Mouse (Mus musculus): ENCODE results near the gene 1700016K19Rik. TPM values are rescaled to one million over a fixed set of nuclear protein-coding genes. Genes with fewer than 3 reads are reported as not detected.

The 1700016K19Rik gene
- 0.38 and 0.74 TPM in 2 replicates for polyA plus RNA-seq (2012; rRNA removed)

DNA sequence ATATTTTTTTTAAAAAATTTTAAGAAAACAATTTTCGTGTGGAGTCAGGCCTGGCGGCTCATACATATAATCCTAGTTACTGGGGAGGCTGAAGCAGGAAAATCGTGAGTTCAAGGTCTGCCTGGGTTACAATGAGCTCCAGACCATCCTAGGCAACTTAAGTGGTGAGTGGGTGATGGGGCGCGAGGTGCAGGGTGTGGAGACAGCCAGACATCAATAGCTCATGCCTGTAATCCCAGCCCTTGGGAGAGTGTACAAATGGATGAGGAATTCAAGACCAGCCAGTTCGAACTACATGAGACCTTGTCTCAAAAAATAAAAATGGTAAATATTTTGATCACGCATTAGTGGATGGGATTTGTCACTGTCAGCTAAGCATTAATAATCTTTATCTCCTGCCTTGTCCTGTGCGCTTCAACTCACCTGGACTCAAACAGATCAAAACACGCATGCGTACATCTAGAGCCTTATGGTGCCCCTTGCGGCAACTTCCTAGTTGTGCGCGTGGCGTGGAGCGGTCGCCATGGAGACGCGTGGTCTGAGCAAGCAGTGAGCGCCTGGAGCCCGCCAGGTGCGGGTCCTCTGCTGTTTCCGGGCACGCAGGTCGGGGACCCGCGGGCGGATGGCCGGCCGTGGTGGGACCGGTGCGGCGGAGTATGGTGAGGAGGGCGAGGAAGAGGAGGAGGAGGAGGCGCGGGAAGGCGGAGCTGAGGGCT, at the start of gene 1700016K19Rik:
TSS of gene 1700016K19Rik (plus strand) at position 473 of the 716 bp plus-strand sequence.
- 14% methylated on average over 35 of the region's 36 CpGs for WGBS
- no peak within 1 kb of the TSS for H3K27ac ChIP-seq (ENCODE audit: control insufficient read depth, insufficient read depth, low read length)
- H3K4me1 ChIP-seq (replicated peaks; ENCODE audit: control insufficient read depth, insufficient read depth, low read length) = peaks cover 6% of the 10 kb centered on the region
- peak within 1 kb of the TSS; percentile 19 for H3K4me3 ChIP-seq (ENCODE audit: control insufficient read depth, insufficient read depth, low read length)
- no peaks in the 10 kb centered on the region for H3K27me3 ChIP-seq (ENCODE audit: control insufficient read depth, insufficient read depth, low read length)
- TF ChIP-seq POLR2A (IDR thresholded peaks at IDR 0.05; ENCODE audit: control insufficient read depth, extremely low read depth, insufficient read depth, low read length, poor library complexity) = no peak
- peak; percentile 63; the same call in 1 of the 2 replicates for TF ChIP-seq CTCF (IDR thresholded peaks at IDR 0.05; ENCODE audit: borderline replicate concordance, control insufficient read depth, extremely low read depth, insufficient read depth, low read length, poor library complexity)
- H3K36me3 ChIP-seq (ENCODE audit: control insufficient read depth, insufficient read depth, low read length) = no peaks in the 10 kb centered on the region
- peak; percentile 86 for DNase-seq

- WGBS = 96% methylated on average over 3 of the region's 3 CpGs
- H3K27me3 ChIP-seq (ENCODE audit: control insufficient read depth, insufficient read depth, low read length) = no peaks in the 10 kb centered on the region
Observed at GRCm38 (mm10) chr11:75950459-75950858, 49.3 kb upstream of the 1700016K19Rik start.

DNA sequence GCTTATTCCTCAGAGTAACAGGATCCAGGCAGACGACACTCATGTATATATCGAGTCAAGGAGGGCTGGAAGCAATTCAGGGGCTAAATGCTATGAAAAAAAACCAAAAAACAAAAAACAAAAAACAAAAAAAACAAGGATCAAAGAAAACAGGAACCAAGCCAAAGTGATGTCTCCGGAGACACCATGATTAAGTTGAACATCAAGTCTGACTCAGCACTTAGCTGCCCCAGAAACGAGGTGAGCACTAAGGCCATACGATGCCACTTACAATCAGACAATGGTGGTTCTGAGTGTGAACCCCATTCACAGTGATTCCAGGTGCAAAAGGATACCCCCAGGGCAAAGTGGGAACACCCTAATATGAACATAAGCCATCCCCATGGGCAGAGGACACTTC, 47.8 kb upstream of the 1700016K19Rik start:
- WGBS = 77% methylated on average over 5 of the region's 5 CpGs
- TF ChIP-seq POLR2A (IDR thresholded peaks at IDR 0.05; ENCODE audit: control insufficient read depth, extremely low read depth, insufficient read depth, low read length, poor library complexity) = no peak
- no peak for TF ChIP-seq CTCF (IDR thresholded peaks at IDR 0.05; ENCODE audit: borderline replicate concordance, control insufficient read depth, extremely low read depth, insufficient read depth, low read length, poor library complexity)
- H3K27me3 ChIP-seq (ENCODE audit: control insufficient read depth, insufficient read depth, low read length) = no peaks in the 10 kb centered on the region
- no peaks in the 10 kb centered on the region for H3K36me3 ChIP-seq (ENCODE audit: control insufficient read depth, insufficient read depth, low read length)
- no peak overlapping the region for H3K4me3 ChIP-seq (ENCODE audit: control insufficient read depth, insufficient read depth, low read length)
- peaks cover 8% of the 10 kb centered on the region for H3K4me1 ChIP-seq (replicated peaks; ENCODE audit: control insufficient read depth, insufficient read depth, low read length)
- DNase-seq = no peak
- H3K27ac ChIP-seq (ENCODE audit: control insufficient read depth, insufficient read depth, low read length) = no peak overlapping the region

More at GRCm38 (mm10) chr11:75950459-75950858, 49.3 kb upstream of the 1700016K19Rik start:
- H3K27ac ChIP-seq (ENCODE audit: control insufficient read depth, insufficient read depth, low read length) = no peak overlapping the region
- H3K4me3 ChIP-seq (ENCODE audit: control insufficient read depth, insufficient read depth, low read length) = no peak overlapping the region
- no peak for TF ChIP-seq POLR2A (IDR thresholded peaks at IDR 0.05; ENCODE audit: control insufficient read depth, extremely low read depth, insufficient read depth, low read length, poor library complexity)
- TF ChIP-seq CTCF (IDR thresholded peaks at IDR 0.05; ENCODE audit: borderline replicate concordance, control insufficient read depth, extremely low read depth, insufficient read depth, low read length, poor library complexity) = no peak
- peaks cover 18% of the 10 kb centered on the region for H3K4me1 ChIP-seq (replicated peaks; ENCODE audit: control insufficient read depth, insufficient read depth, low read length)
- DNase-seq = no peak
- no peaks in the 10 kb centered on the region for H3K36me3 ChIP-seq (ENCODE audit: control insufficient read depth, insufficient read depth, low read length)

DNA sequence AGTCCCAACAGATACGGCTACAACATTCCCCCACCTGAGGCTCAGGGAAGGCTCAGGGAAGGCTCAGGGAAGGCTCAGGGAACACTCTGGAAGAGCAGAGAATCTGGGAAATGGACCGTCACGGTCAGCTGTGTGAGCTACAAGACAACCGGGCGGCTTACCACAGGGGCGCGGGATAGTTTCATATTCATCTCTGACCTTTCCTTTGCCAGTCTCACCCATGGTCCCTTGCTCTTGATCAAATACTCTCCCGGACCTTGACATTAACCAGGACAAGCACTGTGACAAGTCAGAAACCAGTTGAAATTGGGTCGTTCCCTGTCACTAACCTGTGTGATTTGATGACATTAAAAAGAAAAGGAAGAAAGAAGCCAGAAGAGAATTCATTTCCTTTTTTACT, 44.8 kb upstream of the 1700016K19Rik start:
- Histone ChIP-seq H3K36me3 (ENCODE audit: control insufficient read depth, insufficient read depth, low read length) (no peaks in the 10 kb centered on the region), H3K27ac (ENCODE audit: control insufficient read depth, insufficient read depth, low read length) (no peak overlapping the region), H3K27me3 (ENCODE audit: control insufficient read depth, insufficient read depth, low read length) (no peaks in the 10 kb centered on the region), H3K4me1 (replicated peaks; ENCODE audit: control insufficient read depth, insufficient read depth, low read length) (peaks cover 6% of the 10 kb centered on the region), H3K4me3 (ENCODE audit: control insufficient read depth, insufficient read depth, low read length) (no peak overlapping the region)
- WGBS = 90% methylated on average over 9 of the region's 9 CpGs
- DNase-seq = no peak
- TF ChIP-seq POLR2A (IDR thresholded peaks at IDR 0.05; ENCODE audit: control insufficient read depth, extremely low read depth, insufficient read depth, low read length, poor library complexity) (no peak), CTCF (IDR thresholded peaks at IDR 0.05; ENCODE audit: borderline replicate concordance, control insufficient read depth, extremely low read depth, insufficient read depth, low read length, poor library complexity) (no peak)

GRCm38 (mm10) chr11:75956651-75957050, 43.1 kb upstream of the 1700016K19Rik start:
- no peak overlapping the region for H3K4me3 ChIP-seq (ENCODE audit: control insufficient read depth, insufficient read depth, low read length)
- H3K27ac ChIP-seq (ENCODE audit: control insufficient read depth, insufficient read depth, low read length) = no peak overlapping the region
- DNase-seq = no peak
- no peaks in the 10 kb centered on the region for H3K27me3 ChIP-seq (ENCODE audit: control insufficient read depth, insufficient read depth, low read length)
- WGBS = 7% methylated on average over 8 of the region's 8 CpGs
- no peak for TF ChIP-seq CTCF (IDR thresholded peaks at IDR 0.05; ENCODE audit: borderline replicate concordance, control insufficient read depth, extremely low read depth, insufficient read depth, low read length, poor library complexity)
- no peak for TF ChIP-seq POLR2A (IDR thresholded peaks at IDR 0.05; ENCODE audit: control insufficient read depth, extremely low read depth, insufficient read depth, low read length, poor library complexity)
- peaks cover 8% of the 10 kb centered on the region for H3K4me1 ChIP-seq (replicated peaks; ENCODE audit: control insufficient read depth, insufficient read depth, low read length)
- H3K36me3 ChIP-seq (ENCODE audit: control insufficient read depth, insufficient read depth, low read length) = no peaks in the 10 kb centered on the region

GRCm38 (mm10) chr11:75957124-75957832, 42.4 kb upstream of the 1700016K19Rik start:
- peaks cover 14% of the 10 kb centered on the region for H3K4me1 ChIP-seq (replicated peaks; ENCODE audit: control insufficient read depth, insufficient read depth, low read length)
- no peak overlapping the region for H3K4me3 ChIP-seq (ENCODE audit: control insufficient read depth, insufficient read depth, low read length)
- H3K27me3 ChIP-seq (ENCODE audit: control insufficient read depth, insufficient read depth, low read length) = no peaks in the 10 kb centered on the region
- H3K27ac ChIP-seq (ENCODE audit: control insufficient read depth, insufficient read depth, low read length) = no peak overlapping the region
- DNase-seq = no peak
- TF ChIP-seq CTCF (IDR thresholded peaks at IDR 0.05; ENCODE audit: borderline replicate concordance, control insufficient read depth, extremely low read depth, insufficient read depth, low read length, poor library complexity) (no peak), POLR2A (IDR thresholded peaks at IDR 0.05; ENCODE audit: control insufficient read depth, extremely low read depth, insufficient read depth, low read length, poor library complexity) (no peak)
- no peaks in the 10 kb centered on the region for H3K36me3 ChIP-seq (ENCODE audit: control insufficient read depth, insufficient read depth, low read length)
- WGBS = 85% methylated on average over 17 of the region's 17 CpGs
